Mouse (Mus musculus): Measurements from ENCODE around the gene Snx30. TPM values are rescaled to one million over a fixed set of nuclear protein-coding genes. Genes with fewer than 3 reads are reported as not detected.

The Snx30 gene
- polyA plus RNA-seq, 1 experiment = 14.6 TPM

DNA sequence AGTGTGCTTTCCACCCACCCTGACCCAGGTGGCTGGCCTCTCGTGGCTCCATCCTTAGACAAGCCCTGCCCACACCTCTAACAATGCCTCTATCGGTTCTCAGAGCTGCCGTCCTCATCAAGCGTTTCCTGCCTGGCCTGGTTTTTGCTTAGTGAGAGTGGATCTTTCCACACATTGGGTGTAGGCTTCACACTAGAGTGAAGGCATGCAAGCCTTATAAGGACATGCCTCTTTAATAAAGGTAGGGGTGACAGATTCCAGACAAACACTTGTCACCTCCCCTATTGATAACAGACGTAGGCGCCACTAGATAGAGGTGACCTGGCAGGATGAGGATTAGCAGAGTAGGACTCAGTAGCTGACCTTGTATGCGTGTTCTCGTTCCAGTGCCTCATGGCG, 92.9 kb downstream of the Snx30 start:
- H3K27ac ChIP-seq (ENCODE audit: insufficient read depth, low read length) = no peak overlapping the region
- H3K4me1 ChIP-seq (ENCODE audit: control insufficient read depth, insufficient read depth, low read length) = no peaks in the 10 kb centered on the region
- TF ChIP-seq CTCF (IDR thresholded peaks at IDR 0.05; ENCODE audit: extremely low read depth, insufficient read depth, low read length) (no peak), POLR2A (IDR thresholded peaks at IDR 0.05; ENCODE audit: extremely low read depth, insufficient read depth, low read length) (no peak)
- H3K4me3 ChIP-seq (ENCODE audit: insufficient read depth, low read length) = no peak overlapping the region

DNA sequence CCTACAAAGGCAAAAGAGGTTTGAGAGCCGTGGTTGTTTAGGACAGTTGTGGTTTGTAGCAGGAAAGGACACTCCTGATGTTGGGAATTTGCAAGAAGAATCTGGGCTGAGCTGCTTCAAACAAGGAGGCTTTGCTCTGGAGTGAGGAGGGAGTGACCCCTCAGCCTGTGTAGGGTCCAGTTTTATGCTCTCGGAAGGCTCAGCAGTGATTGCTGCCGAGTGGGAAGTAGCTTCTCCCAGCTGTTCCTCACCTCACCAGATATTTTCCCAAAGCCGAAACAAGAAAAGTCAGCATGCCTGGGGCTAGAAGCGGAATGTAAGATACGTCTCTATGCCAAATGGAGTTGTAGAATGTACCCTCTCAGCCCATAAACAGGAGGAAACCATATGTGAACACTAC, 96.2 kb downstream of the Snx30 start:
- H3K27ac ChIP-seq (ENCODE audit: insufficient read depth, low read length) = no peak overlapping the region
- H3K4me3 ChIP-seq (ENCODE audit: insufficient read depth, low read length) = no peak overlapping the region
- no peaks in the 10 kb centered on the region for H3K4me1 ChIP-seq (ENCODE audit: control insufficient read depth, insufficient read depth, low read length)
- no peak for TF ChIP-seq CTCF (IDR thresholded peaks at IDR 0.05; ENCODE audit: extremely low read depth, insufficient read depth, low read length)
- TF ChIP-seq POLR2A (IDR thresholded peaks at IDR 0.05; ENCODE audit: extremely low read depth, insufficient read depth, low read length) = no peak

GRCm38 (mm10) chr4:59902547-59902946, 96.9 kb downstream of the Snx30 start:
- TF ChIP-seq POLR2A (IDR thresholded peaks at IDR 0.05; ENCODE audit: extremely low read depth, insufficient read depth, low read length) (no peak), CTCF (IDR thresholded peaks at IDR 0.05; ENCODE audit: extremely low read depth, insufficient read depth, low read length) (0 out of 2 replicates have a peak, but pooled peaks have one; percentile 24)
- H3K27ac ChIP-seq (ENCODE audit: insufficient read depth, low read length) = no peak overlapping the region
- H3K4me3 ChIP-seq (ENCODE audit: insufficient read depth, low read length) = no peak overlapping the region
- H3K4me1 ChIP-seq (ENCODE audit: control insufficient read depth, insufficient read depth, low read length) = no peaks in the 10 kb centered on the region

GRCm38 (mm10) chr4:59907092-59907491, 101.5 kb downstream of the Snx30 start:
- no peaks in the 10 kb centered on the region for H3K4me1 ChIP-seq (ENCODE audit: control insufficient read depth, insufficient read depth, low read length)
- no peak overlapping the region for H3K27ac ChIP-seq (ENCODE audit: insufficient read depth, low read length)
- no peak overlapping the region for H3K4me3 ChIP-seq (ENCODE audit: insufficient read depth, low read length)
- no peak for TF ChIP-seq CTCF (IDR thresholded peaks at IDR 0.05; ENCODE audit: extremely low read depth, insufficient read depth, low read length)
- TF ChIP-seq POLR2A (IDR thresholded peaks at IDR 0.05; ENCODE audit: extremely low read depth, insufficient read depth, low read length) = no peak

DNA sequence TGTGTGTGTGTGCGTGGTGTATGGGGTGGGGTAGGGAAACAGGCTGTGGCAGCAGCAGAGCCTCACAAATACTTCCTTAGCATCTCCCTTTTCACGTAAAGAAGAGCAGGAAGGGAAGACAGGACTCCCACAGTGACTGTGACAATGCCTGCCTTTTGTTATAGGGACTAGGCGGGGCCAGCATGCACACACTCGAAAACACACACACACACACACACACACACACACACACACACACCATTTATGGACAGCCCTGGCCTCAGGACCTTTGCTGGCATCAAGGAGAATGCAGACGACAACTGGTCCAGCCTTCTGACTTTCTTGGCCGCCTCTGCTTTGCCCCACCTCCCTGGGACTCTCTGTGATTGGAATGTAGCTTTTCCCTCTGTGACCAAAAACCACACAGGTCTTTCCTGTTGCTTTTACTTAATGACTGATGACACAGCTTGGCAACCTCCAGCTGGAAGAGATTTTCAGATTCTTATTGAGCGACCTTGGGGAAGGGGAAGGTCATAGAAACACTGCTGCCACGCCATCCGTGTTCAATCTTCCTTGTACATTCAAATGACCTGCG, 102.1 kb downstream of the Snx30 start:
- no peaks in the 10 kb centered on the region for H3K4me1 ChIP-seq (ENCODE audit: control insufficient read depth, insufficient read depth, low read length)
- no peak overlapping the region for H3K4me3 ChIP-seq (ENCODE audit: insufficient read depth, low read length)
- H3K27ac ChIP-seq (ENCODE audit: insufficient read depth, low read length) = no peak overlapping the region
- TF ChIP-seq POLR2A (IDR thresholded peaks at IDR 0.05; ENCODE audit: extremely low read depth, insufficient read depth, low read length) (no peak), CTCF (IDR thresholded peaks at IDR 0.05; ENCODE audit: extremely low read depth, insufficient read depth, low read length) (no peak)

GRCm38 (mm10) chr4:59908785-59909184, 103.1 kb downstream of the Snx30 start:
- H3K4me3 ChIP-seq (ENCODE audit: insufficient read depth, low read length) = no peak overlapping the region
- no peaks in the 10 kb centered on the region for H3K4me1 ChIP-seq (ENCODE audit: control insufficient read depth, insufficient read depth, low read length)
- no peak for TF ChIP-seq CTCF (IDR thresholded peaks at IDR 0.05; ENCODE audit: extremely low read depth, insufficient read depth, low read length)
- no peak for TF ChIP-seq POLR2A (IDR thresholded peaks at IDR 0.05; ENCODE audit: extremely low read depth, insufficient read depth, low read length)
- H3K27ac ChIP-seq (ENCODE audit: insufficient read depth, low read length) = no peak overlapping the region

DNA sequence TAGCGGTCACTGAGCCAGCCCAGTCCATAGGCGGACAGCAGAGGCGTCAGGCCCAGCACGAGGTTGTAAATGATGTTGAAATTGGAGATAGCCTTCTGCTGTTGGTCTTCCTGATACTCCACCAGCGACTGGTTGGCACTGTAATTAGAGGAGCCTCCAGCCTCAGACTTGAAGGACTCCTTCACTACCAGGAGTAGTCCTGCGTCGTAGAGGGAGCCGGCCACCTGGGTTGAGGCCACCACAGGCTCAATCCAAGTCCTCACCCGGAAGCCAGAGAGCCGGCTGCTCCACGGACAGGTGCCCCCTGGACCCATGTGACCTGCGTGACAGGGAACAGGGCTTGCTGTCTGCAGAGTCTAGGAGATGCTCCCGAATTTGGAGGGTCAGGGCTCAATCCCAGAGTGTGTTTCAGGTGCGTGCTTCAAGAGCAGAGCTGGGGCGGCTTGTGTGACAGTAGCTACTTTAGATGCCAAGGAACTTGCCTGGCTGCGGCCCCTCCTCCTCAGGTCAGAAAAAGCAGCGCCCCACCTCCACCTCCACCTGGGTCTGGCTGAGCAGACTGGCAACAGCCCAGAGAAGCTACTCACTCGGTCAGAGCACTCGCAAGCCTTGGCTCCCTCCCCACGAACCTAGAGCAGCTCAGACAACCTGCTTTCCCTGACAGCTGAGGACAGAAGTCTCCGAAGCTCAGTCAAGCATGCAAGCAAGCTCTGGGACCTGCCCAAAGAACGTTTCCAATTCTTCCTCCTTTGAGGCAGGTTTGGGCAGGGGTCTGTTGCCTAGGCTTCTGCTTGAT, 109.2 kb downstream of the Snx30 start, which contains the start of gene Slc46a2:
Gene Slc46a2, minus strand, starts transcription at position 449 of the 796 bp plus-strand sequence.
- TF ChIP-seq CTCF (IDR thresholded peaks at IDR 0.05; ENCODE audit: extremely low read depth, insufficient read depth, low read length) = no peak
- TF ChIP-seq POLR2A (IDR thresholded peaks at IDR 0.05; ENCODE audit: extremely low read depth, insufficient read depth, low read length) = no peak
- no peak within 1 kb of the TSS for H3K27ac ChIP-seq (ENCODE audit: insufficient read depth, low read length)
- H3K4me1 ChIP-seq (ENCODE audit: control insufficient read depth, insufficient read depth, low read length) = no peaks in the 10 kb centered on the region
- no peak within 1 kb of the TSS for H3K4me3 ChIP-seq (ENCODE audit: insufficient read depth, low read length)

- H3K4me1 ChIP-seq (ENCODE audit: control insufficient read depth, insufficient read depth, low read length) = no peaks in the 10 kb centered on the region
- TF ChIP-seq POLR2A (IDR thresholded peaks at IDR 0.05; ENCODE audit: extremely low read depth, insufficient read depth, low read length) = no peak
- TF ChIP-seq CTCF (IDR thresholded peaks at IDR 0.05; ENCODE audit: extremely low read depth, insufficient read depth, low read length) = no peak
- no peak overlapping the region for H3K27ac ChIP-seq (ENCODE audit: insufficient read depth, low read length)
- H3K4me3 ChIP-seq (ENCODE audit: insufficient read depth, low read length) = no peak overlapping the region
Observed at GRCm38 (mm10) chr4:59917966-59918365, 112.3 kb downstream of the Snx30 start.

GRCm38 (mm10) chr4:59925082-59925481, 119.4 kb downstream of the Snx30 start:
- TF ChIP-seq POLR2A (IDR thresholded peaks at IDR 0.05; ENCODE audit: extremely low read depth, insufficient read depth, low read length) (no peak), CTCF (IDR thresholded peaks at IDR 0.05; ENCODE audit: extremely low read depth, insufficient read depth, low read length) (no peak)
- Histone ChIP-seq H3K4me1 (ENCODE audit: control insufficient read depth, insufficient read depth, low read length) (no peaks in the 10 kb centered on the region), H3K4me3 (ENCODE audit: insufficient read depth, low read length) (no peak overlapping the region), H3K27ac (ENCODE audit: insufficient read depth, low read length) (no peak overlapping the region)

DNA sequence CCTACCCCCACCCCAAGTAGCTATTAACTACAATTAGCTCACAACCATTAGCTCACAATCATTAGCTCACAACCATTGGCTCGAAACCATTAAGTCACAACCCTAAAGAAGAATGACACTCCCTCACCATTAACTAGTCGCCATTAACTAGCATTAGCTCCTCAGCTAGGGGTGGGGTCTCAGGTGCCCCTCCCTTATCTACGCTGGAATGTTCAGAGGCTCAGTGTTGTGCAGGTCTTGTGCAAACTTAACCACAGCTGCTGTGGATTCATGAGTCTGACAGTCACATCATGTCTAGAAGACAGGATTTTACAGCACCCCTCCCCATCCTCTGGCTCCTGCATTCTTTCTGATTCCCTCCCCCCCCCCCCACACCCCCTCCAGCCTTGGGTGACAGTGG, 122.0 kb downstream of the Snx30 start:
- no peak for TF ChIP-seq POLR2A (IDR thresholded peaks at IDR 0.05; ENCODE audit: extremely low read depth, insufficient read depth, low read length)
- TF ChIP-seq CTCF (IDR thresholded peaks at IDR 0.05; ENCODE audit: extremely low read depth, insufficient read depth, low read length) = no peak
- Histone ChIP-seq H3K4me3 (ENCODE audit: insufficient read depth, low read length) (no peak overlapping the region), H3K4me1 (ENCODE audit: control insufficient read depth, insufficient read depth, low read length) (no peaks in the 10 kb centered on the region), H3K27ac (ENCODE audit: insufficient read depth, low read length) (no peak overlapping the region)

All from cortical plate, adult 2 months (tissue).